Mouse (Mus musculus) heart, embryonic 16.5 days (tissue): ENCODE measurements at regions not wholly inside any gene's neighbourhood (a gene's known extent, or its start where the extent isn't known, plus 50 kb on each side); places are given as distances from the start of the nearest gene placed in this dataset.
"Not testable (repeated sequence)": the region's sequence is repeated elsewhere in the genome, so short reads cannot be mapped to it uniquely, and the experiment has no call there.

Experiments used
- ATAC-seq: fragments of 200-750 bp; cut with Nextera tagmentation; replicated peaks from 2 replicates; pipeline ENCODE4 v1.8.0; 2017; ENCODE audit warnings: moderate number of reproducible peaks; ENCODE audit not compliant: insufficient read depth, low FRiP score; ENCODE audit errors: extremely low read depth
- H3K27ac ChIP-seq: fragments of 300-500 bp; sonication (generic); 2 replicates; pipeline ENCODE4 v1.5.1; 2014; ENCODE audit warnings: mild to moderate bottlenecking, low read length, control low read depth, moderate library complexity
- H3K27me3 ChIP-seq: fragments of 300-500 bp; sonication (generic); 2 replicates; pipeline ENCODE4 v1.6.1; 2014; ENCODE audit warnings: low read length, mixed read lengths; ENCODE audit not compliant: control insufficient read depth, insufficient read depth
- H3K36me3 ChIP-seq: fragments of 300-500 bp; sonication (generic); 2 replicates; pipeline ENCODE4 v1.6.1; 2014; ENCODE audit not compliant: control insufficient read depth, insufficient read depth
- H3K4me1 ChIP-seq: fragments of 300-500 bp; sonication (generic); 2 replicates; pipeline ENCODE4 v1.6.1; 2014; ENCODE audit warnings: low read length, mixed read lengths; ENCODE audit not compliant: control insufficient read depth, insufficient read depth
- H3K4me2 ChIP-seq: fragments of 300-500 bp; sonication (generic); 2 replicates; pipeline ENCODE4 v1.6.1; 2014; ENCODE audit warnings: low read depth, mild to moderate bottlenecking, control low read depth, low read length
- H3K4me3 ChIP-seq: fragments of 300-500 bp; sonication (generic); 2 replicates; pipeline ENCODE4 v1.5.1; 2014; ENCODE audit warnings: mild to moderate bottlenecking, control low read depth, low read length
- H3K9ac ChIP-seq: fragments of 300-500 bp; sonication (generic); 2 replicates; pipeline ENCODE4 v1.6.1; 2014; ENCODE audit warnings: low read length, control low read depth
- H3K9me3 ChIP-seq: fragments of 300-500 bp; sonication (generic); replicated peaks from 2 replicates; pipeline ENCODE4 v1.6.1; 2016; ENCODE audit warnings: low read length; ENCODE audit not compliant: control insufficient read depth
- WGBS: fragments of 180-500 bp; shearing (Covaris S2); extraction: QIAGEN DNeasy Blood & Tissue Kit; methylation state at CpG from one replicate; pipeline ENCODE4 v1.1.7; 2014; 5-methylcytosine and 5-hydroxymethylcytosine counted together

DNA sequence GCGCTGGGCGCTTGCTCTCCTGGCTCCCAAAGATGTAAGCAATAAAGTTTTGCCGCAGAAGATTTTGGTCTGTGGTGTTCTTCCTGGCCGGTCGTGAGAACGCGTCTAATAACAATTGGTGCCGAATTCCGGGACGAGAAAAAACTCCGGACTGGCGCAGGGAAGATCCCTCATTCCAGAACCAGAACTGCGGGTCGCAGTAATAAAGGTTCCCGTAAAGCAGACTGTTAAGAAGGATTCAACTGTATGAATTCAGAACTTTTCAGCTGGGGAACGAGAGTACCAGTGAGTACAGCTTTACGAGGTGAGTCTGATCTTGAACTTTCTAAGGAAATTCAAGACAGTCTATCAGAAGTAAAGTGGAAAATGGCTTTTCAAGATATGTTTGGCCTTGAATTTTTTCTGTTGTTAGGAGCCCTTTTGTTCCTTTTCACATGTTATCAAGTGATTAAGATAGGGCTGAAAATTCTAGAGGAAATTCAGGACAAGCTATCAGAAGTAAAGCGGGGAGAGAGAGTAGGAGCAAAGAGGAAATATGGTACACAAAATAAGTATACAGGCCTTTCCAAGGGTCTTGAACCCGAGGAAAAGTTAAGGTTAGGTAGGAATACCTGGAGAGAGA is 76.4 kb downstream of the Dusp6 start:
- H3K4me1 ChIP-seq, H3K9me3 ChIP-seq, H3K9ac ChIP-seq, H3K36me3 ChIP-seq, H3K4me3 ChIP-seq, H3K27ac ChIP-seq, ATAC-seq, H3K27me3 ChIP-seq, H3K4me2 ChIP-seq: not testable (repeated sequence)
- 93% methylated on average over 8 of the region's 19 CpGs for WGBS

DNA sequence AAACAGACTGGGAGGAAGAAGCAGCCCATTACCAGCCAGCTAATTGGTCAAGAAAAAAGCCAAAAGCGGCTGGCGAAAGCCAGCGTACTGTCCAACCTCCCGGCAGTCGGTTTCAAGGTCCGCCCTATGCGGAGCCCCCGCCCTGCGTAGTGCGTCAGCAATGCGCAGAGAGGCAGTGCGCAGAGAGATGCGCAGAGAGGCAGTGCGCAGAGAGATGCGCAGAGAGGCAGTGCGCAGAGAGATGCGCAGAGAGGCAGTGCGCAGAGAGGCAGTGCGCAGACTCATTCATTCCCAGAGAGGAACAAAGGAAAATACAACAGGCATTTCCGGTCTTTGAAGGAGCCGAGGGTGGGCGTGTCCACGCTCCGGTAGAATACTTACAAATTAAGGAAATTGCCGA is 77.0 kb downstream of the Dusp6 start:
- H3K4me1 ChIP-seq, ATAC-seq, H3K9ac ChIP-seq, H3K27me3 ChIP-seq, H3K4me2 ChIP-seq, H3K27ac ChIP-seq, H3K4me3 ChIP-seq, H3K9me3 ChIP-seq, H3K36me3 ChIP-seq: not testable (repeated sequence)
- no CpG with 5 or more reads among the region's 25 CpGs for WGBS

DNA sequence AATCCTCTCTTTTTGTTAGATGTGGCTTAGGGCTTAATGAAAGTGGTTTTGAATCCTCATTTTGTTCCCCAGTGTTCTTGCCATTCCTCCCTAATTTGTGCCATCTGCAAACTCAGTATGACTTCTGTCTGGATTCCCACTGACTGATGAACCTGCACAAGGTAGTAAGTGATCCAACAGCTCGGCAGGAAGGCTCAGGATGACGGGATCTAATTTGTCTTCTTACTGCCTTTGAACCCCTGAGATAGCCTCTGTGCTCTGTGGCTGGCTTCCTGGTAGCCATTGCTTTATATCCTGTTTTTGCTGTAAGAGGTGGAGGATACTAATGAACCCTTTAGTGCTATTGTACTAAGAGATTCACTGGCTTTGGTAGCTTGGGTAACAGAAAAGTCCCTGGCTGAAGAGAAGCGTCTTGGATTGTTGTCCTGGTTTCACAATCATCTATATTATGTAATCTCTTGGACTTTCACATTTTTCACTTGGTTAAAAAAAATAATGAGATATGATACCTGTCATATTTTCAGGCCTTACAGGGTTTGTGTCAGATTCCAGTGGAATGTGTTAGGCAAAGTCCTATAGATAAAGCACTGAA is 86.2 kb downstream of the Dusp6 start:
- H3K27ac ChIP-seq = no peak overlapping the region
- H3K9me3 ChIP-seq = no peaks in the 10 kb centered on the region
- H3K27me3 ChIP-seq = no peaks in the 10 kb centered on the region
- H3K4me3 ChIP-seq = no peak overlapping the region
- ATAC-seq = no peak
- 67% methylated on average over 3 of the region's 3 CpGs for WGBS
- no peak overlapping the region for H3K9ac ChIP-seq
- no peak overlapping the region for H3K4me2 ChIP-seq
- H3K36me3 ChIP-seq = no peaks in the 10 kb centered on the region
- H3K4me1 ChIP-seq = no peaks in the 10 kb centered on the region

DNA sequence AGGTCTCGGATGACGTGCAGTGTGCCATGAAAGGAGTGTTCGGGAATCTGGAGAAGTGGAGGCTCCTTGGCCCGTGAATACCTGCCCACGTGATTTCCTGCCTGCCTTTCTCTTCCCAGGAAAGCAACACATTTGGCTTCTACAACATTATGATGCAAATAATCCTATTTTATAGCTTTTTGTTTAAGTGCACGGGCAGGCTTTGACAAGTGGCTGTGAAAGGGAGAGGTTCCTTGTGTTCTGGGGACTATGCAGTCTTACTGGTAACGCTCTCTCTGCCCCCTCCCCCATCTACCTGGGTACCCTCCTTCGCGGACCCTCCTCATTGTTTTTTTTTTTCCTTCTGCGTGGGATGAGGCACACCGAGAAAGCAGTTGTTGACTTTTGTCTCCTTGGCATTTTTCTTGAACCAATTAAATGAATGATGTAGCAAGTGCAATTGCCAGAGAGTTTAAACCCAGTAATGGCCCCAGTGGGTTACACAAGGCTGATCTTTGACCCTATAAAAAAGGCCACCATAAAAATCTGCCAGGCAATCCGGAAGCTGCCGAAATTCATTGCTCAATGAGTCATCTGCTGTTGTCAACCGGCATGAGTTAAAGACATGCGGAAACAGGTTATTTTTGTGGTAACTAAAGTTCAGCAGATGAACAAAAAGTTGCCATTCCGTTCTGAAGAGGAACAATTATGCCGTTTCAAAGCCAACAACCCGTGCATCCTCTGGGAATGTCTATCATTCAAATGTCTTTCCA is 90.7 kb downstream of the Dusp6 start:
- no peaks in the 10 kb centered on the region for H3K27me3 ChIP-seq
- H3K4me1 ChIP-seq = no peaks in the 10 kb centered on the region
- H3K4me2 ChIP-seq = no peak overlapping the region
- H3K9me3 ChIP-seq = no peaks in the 10 kb centered on the region
- no peaks in the 10 kb centered on the region for H3K36me3 ChIP-seq
- H3K4me3 ChIP-seq = no peak overlapping the region
- ATAC-seq = no peak
- no peak overlapping the region for H3K9ac ChIP-seq
- 64% methylated on average over 18 of the region's 18 CpGs for WGBS
- H3K27ac ChIP-seq = no peak overlapping the region

DNA sequence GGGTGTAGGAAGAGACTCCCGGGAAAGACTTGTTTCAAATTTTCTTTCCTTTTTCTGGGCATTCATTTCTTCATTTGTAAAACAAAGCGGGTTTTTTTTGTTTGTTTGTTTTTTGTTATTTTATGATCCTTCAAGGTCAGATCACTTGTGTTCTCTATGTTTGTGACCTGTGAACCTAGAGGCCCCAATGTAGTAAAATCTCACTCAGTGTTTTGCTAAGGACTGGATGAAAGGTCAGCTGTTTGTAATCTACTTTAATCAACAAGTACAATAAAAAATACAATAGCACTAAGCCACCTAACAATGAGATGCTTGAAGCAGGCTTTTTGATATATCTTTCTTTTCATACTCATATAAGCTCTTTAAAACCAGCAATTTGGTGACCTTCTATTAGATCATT is 91.3 kb downstream of the Dusp6 start:
- H3K9me3 ChIP-seq = no peaks in the 10 kb centered on the region
- 84% methylated on average over 2 of the region's 2 CpGs for WGBS
- H3K9ac ChIP-seq = no peak overlapping the region
- H3K27ac ChIP-seq = no peak overlapping the region
- H3K27me3 ChIP-seq = no peaks in the 10 kb centered on the region
- ATAC-seq = no peak
- H3K4me3 ChIP-seq = no peak overlapping the region
- H3K36me3 ChIP-seq = no peaks in the 10 kb centered on the region
- H3K4me2 ChIP-seq = no peak overlapping the region
- H3K4me1 ChIP-seq = no peaks in the 10 kb centered on the region

DNA sequence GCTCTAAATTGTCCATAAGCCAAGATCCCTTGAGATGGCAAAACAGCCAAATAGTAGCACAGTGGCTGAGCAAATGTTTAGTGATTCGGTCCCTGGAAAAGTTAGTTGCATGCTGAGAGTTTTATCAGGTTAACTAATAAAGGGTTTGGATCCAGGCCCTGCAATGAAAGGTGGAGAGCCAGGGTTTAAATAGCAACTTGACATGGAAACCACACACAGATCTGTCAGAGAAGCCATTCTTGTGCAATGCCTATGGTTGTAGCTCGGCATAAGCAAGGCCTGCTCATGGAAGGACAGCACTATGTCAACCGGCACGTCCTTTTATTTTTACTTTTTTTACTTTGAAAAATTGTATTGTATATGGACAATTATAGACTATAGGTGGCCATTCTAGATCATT is 92.3 kb downstream of the Dusp6 start:
- H3K27ac ChIP-seq = no peak overlapping the region
- no peak overlapping the region for H3K9ac ChIP-seq
- H3K4me2 ChIP-seq = no peak overlapping the region
- H3K9me3 ChIP-seq = no peaks in the 10 kb centered on the region
- 77% methylated on average over 4 of the region's 4 CpGs for WGBS
- H3K27me3 ChIP-seq = no peaks in the 10 kb centered on the region
- no peak overlapping the region for H3K4me3 ChIP-seq
- no peaks in the 10 kb centered on the region for H3K4me1 ChIP-seq
- H3K36me3 ChIP-seq = no peaks in the 10 kb centered on the region
- no peak for ATAC-seq

DNA sequence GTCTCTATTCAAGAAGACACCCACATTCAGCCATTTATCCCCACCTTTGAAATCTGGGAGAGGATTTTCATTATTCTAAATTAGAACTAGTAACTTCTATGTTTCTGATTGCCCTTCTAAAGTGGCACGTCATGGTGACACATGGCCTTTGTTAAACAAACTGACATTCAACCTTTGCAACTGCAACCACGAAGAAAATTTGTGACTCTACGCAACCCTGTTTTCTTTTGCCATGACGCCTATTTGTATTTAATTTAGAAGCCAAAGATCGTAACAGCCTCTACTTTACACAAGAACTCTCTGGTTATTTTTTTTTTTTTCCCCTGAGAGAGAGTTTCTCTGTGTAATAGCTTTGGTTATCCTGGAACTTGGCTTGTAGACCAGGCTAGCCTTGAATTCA is 93.2 kb downstream of the Dusp6 start:
- no peaks in the 10 kb centered on the region for H3K4me1 ChIP-seq
- 85% methylated on average over 5 of the region's 5 CpGs for WGBS
- no peaks in the 10 kb centered on the region for H3K27me3 ChIP-seq
- ATAC-seq = no peak
- no peak overlapping the region for H3K4me2 ChIP-seq
- no peak overlapping the region for H3K4me3 ChIP-seq
- H3K9ac ChIP-seq = no peak overlapping the region
- no peak overlapping the region for H3K27ac ChIP-seq
- no peaks in the 10 kb centered on the region for H3K9me3 ChIP-seq
- H3K36me3 ChIP-seq = no peaks in the 10 kb centered on the region

DNA sequence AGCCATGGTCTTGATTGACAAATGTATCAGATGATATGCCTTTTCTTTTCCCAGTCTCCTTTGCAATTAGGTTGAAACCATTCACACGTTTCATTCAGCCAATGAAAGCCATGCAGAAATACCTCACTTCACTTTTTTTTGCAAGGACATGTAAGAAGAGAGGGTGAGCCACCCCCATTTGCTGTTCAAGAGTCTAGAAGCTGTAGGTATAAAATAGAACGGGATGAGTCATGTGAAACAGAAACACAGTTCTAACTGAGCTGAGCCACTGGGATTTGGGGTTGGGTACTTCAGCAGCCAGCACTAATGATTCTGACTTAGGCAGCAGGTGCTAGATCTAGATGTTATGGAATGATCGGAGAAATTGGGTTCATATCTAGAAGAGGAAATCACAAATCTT is 93.9 kb downstream of the Dusp6 start:
- no peaks in the 10 kb centered on the region for H3K27me3 ChIP-seq
- H3K36me3 ChIP-seq = no peaks in the 10 kb centered on the region
- H3K9ac ChIP-seq = no peak overlapping the region
- no peaks in the 10 kb centered on the region for H3K9me3 ChIP-seq
- H3K4me2 ChIP-seq = no peak overlapping the region
- no peaks in the 10 kb centered on the region for H3K4me1 ChIP-seq
- H3K27ac ChIP-seq = no peak overlapping the region
- ATAC-seq = no peak
- no peak overlapping the region for H3K4me3 ChIP-seq
- 73% methylated on average over 3 of the region's 3 CpGs for WGBS

DNA sequence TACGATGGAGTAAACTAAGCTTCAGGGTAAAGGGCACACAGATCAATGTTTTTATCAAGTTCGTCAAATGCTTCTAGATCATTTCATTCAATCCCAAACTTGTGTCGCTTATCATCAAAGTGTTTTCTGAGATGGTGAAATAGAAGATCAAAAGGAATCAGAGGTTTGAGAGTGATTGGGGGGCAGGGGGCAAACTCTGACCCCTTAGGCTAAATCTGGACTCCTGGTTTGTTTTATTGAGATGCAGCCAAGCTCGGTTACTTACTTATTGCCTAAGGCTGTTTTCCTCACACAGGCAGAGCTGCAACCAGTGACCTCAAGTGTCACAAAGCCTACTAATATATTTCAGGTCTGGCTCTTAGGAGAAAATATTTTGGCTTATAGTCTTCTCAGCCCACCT is 94.3 kb downstream of the Dusp6 start:
- H3K9me3 ChIP-seq = no peaks in the 10 kb centered on the region
- no peak overlapping the region for H3K4me3 ChIP-seq
- H3K36me3 ChIP-seq = no peaks in the 10 kb centered on the region
- no peak for ATAC-seq
- WGBS = 87% methylated on average over 4 of the region's 4 CpGs
- H3K4me1 ChIP-seq = no peaks in the 10 kb centered on the region
- H3K27ac ChIP-seq = no peak overlapping the region
- no peak overlapping the region for H3K4me2 ChIP-seq
- no peaks in the 10 kb centered on the region for H3K27me3 ChIP-seq
- H3K9ac ChIP-seq = no peak overlapping the region
